9 mouse cellular contexts compared by ENCODE assay signal in genomic region chr10:40164421-40165386, GRCm38 (mm10). TPM values are rescaled to one million over a fixed set of nuclear protein-coding genes. Genes with fewer than 3 reads are reported as not detected.
DNase-seq lines count a peak whose midpoint lies in the region; ATAC-seq and TF ChIP-seq lines count a peak whose summit lies in the region.
"Had no signal": no experiment of that assay in that cellular context is flagged by ENCODE, and none has a peak within 500 bp of the region (broad histone marks: within the 10 kb centered on the region; RNA-seq: fewer than 3 reads in every experiment).

No protein-coding gene starts in this region.

- no peak for ATAC-seq in embryonic facial prominence, embryonic 15.5 days (ENCODE audit: insufficient number of reproducible peaks, low FRiP score, low TSS enrichment, low read depth)
- ATAC-seq in liver, embryonic 14.5 days (ENCODE audit: insufficient read depth) = no peak
- no peak for ATAC-seq in neural tube, embryonic 15.5 days (ENCODE audit: low FRiP score)

- intact Hi-C loops in left cerebral cortex, postnatal 4 days (cut with DNase I) = no loop called here
- intact Hi-C loops in heart, postnatal 36 days (cut with DNase I) = no loop called here

- H3K27me3 ChIP-seq in embryonic facial prominence, embryonic 15.5 days = no peaks in the 10 kb centered on the region
- H3K27me3 ChIP-seq in liver, embryonic 14.5 days (ENCODE audit: control insufficient read depth, insufficient read depth, low read length) = no peaks in the 10 kb centered on the region; the same call in 1 of the 2 replicates
- no peaks in the 10 kb centered on the region for H3K27me3 ChIP-seq in neural tube, embryonic 15.5 days (replicated peaks)
- H3K27me3 ChIP-seq: stomach, embryonic 15.5 days had no signal

- H3K4me3 ChIP-seq in embryonic facial prominence, embryonic 15.5 days (replicated peaks) = no peak overlapping the region
- peak overlapping the region; percentile 15 to 50 for H3K4me3 ChIP-seq in liver, embryonic 14.5 days (ENCODE audit: insufficient read depth in 1 of 2, low read depth in 2 of 2, low read length in 2 of 2)
- H3K4me3 ChIP-seq in neural tube, embryonic 15.5 days (replicated peaks) = no peak overlapping the region
- H3K4me3 ChIP-seq: stomach, embryonic 15.5 days had no signal

- H3K9me3 ChIP-seq in embryonic facial prominence, embryonic 15.5 days (replicated peaks) = no peaks in the 10 kb centered on the region
- H3K9me3 ChIP-seq in liver, embryonic 14.5 days (ENCODE audit: control insufficient read depth, low read length) = no peaks in the 10 kb centered on the region
- no peaks in the 10 kb centered on the region for H3K9me3 ChIP-seq in neural tube, embryonic 15.5 days (replicated peaks)
- H3K9me3 ChIP-seq: stomach, embryonic 15.5 days had no signal

- H3K4me2 ChIP-seq in embryonic facial prominence, embryonic 15.5 days (replicated peaks) = 0 out of 2 replicates have a peak overlapping the region, but pooled peaks have one; percentile 21
- peak overlapping the region; percentile 56 for H3K4me2 ChIP-seq in liver, embryonic 14.5 days (ENCODE audit: low read depth)
- no peak overlapping the region for H3K4me2 ChIP-seq in neural tube, embryonic 15.5 days
- H3K4me2 ChIP-seq: stomach, embryonic 15.5 days had no signal

- 63% methylated on average over 27 of the region's 27 CpGs for WGBS in embryonic facial prominence, embryonic 15.5 days
- 17% methylated on average over 27 of the region's 27 CpGs for WGBS in liver, embryonic 14.5 days (ENCODE audit: insufficient replicate concordance)
- 83% methylated on average over 27 of the region's 27 CpGs for WGBS in neural tube, embryonic 15.5 days

- no peak for TF ChIP-seq CTCF in liver, embryonic 14.5 days (IDR thresholded peaks at IDR 0.05; ENCODE audit: low read depth)

- no peak overlapping the region for H3K9ac ChIP-seq in embryonic facial prominence, embryonic 15.5 days
- H3K9ac ChIP-seq in liver, embryonic 14.5 days (replicated peaks) = peak overlapping the region; percentile 45
- no peak overlapping the region for H3K9ac ChIP-seq in neural tube, embryonic 15.5 days (replicated peaks)
- H3K9ac ChIP-seq: stomach, embryonic 15.5 days had no signal

- no peaks in the 10 kb centered on the region for H3K36me3 ChIP-seq in embryonic facial prominence, embryonic 15.5 days
- H3K36me3 ChIP-seq in liver, embryonic 14.5 days (replicated peaks; ENCODE audit: control insufficient read depth, insufficient read depth, low read depth) = no peaks in the 10 kb centered on the region
- no peaks in the 10 kb centered on the region for H3K36me3 ChIP-seq in neural tube, embryonic 15.5 days
- H3K36me3 ChIP-seq: stomach, embryonic 15.5 days had no signal

- 0 out of 2 replicates have a peak, but pooled peaks cover 5% of the 10 kb centered on the region for H3K4me1 ChIP-seq in embryonic facial prominence, embryonic 15.5 days
- peaks cover 8 to 20% of the 10 kb centered on the region in 2 experiments for H3K4me1 ChIP-seq in liver, embryonic 14.5 days (replicated peaks; ENCODE audit: control insufficient read depth in 2 of 2, insufficient read depth in 2 of 2, low read length in 1 of 2)
- H3K4me1 ChIP-seq in neural tube, embryonic 15.5 days = no peaks in the 10 kb centered on the region
- H3K4me1 ChIP-seq: stomach, embryonic 15.5 days had no signal

- no peak for TF ChIP-seq EP300 in liver, embryonic 14.5 days (IDR thresholded peaks at IDR 0.05; ENCODE audit: low read depth)

- no peak overlapping the region for H3K27ac ChIP-seq in embryonic facial prominence, embryonic 15.5 days (replicated peaks)
- H3K27ac ChIP-seq in liver, embryonic 14.5 days = no peak overlapping the region
- H3K27ac ChIP-seq in neural tube, embryonic 15.5 days (replicated peaks) = no peak overlapping the region
- H3K27ac ChIP-seq: stomach, embryonic 15.5 days had no signal

- peak; percentile 28 for DNase-seq in left cerebral cortex, adult 11 months (ENCODE audit: low spot score)
- no peak for DNase-seq in left cerebral cortex, postnatal 4 days
- peak; percentile 17 to 18 for DNase-seq in heart, postnatal 36 days
- DNase-seq in liver, embryonic 14.5 days (ENCODE audit: low read depth in 3 of 3, low spot score in 3 of 3) = no peak
- peak; percentile 80 for DNase-seq in thymus, postnatal 0 days (ENCODE audit: low spot score)
- DNase-seq in lung, adult 18-20 months = no peak

RNA-seq across cellular contexts. Expression of gene Slc16a10, which starts 22.6 kb away (rescaled TPM):
- 1 to 10 TPM; 3.7 to 3.8 TPM for total RNA-seq in left cerebral cortex, postnatal 4 days (2021)
- 6.6 and 8.0 TPM in 2 replicates for polyA plus RNA-seq in embryonic facial prominence, embryonic 15.5 days (2015; fragmentation: Nextera tagmentation; extraction: Ambion mirVana)
- total RNA-seq in heart, postnatal 36 days (2021) = 10 to 100 TPM; 17.8 to 23.8 TPM
- 32.8 and 33.8 TPM in 2 replicates for polyA plus RNA-seq in liver, embryonic 14.5 days (2012; rRNA removed)
- polyA plus RNA-seq in liver, embryonic 14.5 days (2014; fragmentation: Nextera tagmentation; extraction: Ambion mirVana) = 63.5 and 69.3 TPM in 2 replicates
- polyA plus RNA-seq in thymus, postnatal 0 days (2015; fragmentation: Nextera tagmentation; extraction: Ambion mirVana) = 26.5 and 31.2 TPM in 2 replicates
- polyA plus RNA-seq in neural tube, embryonic 15.5 days (2015; fragmentation: Nextera tagmentation; extraction: Ambion mirVana) = 2.2 and 10.1 TPM in 2 replicates

Comparison
In these comparisons a context has a peak if more than half of its experiments do, and no peak if none do; other contexts are left out.
1. DNase-seq: peak in left cerebral cortex, adult 11 months (single experiment), heart, postnatal 36 days (2 of 2) and thymus, postnatal 0 days (single experiment); none in left cerebral cortex, postnatal 4 days (single experiment), liver, embryonic 14.5 days (0 of 3) and lung, adult 18-20 months (0 of 2).
2. H3K4me3 ChIP-seq: peak in liver, embryonic 14.5 days (2 of 2); none in embryonic facial prominence, embryonic 15.5 days (single experiment) and neural tube, embryonic 15.5 days (single experiment).